ENCODE assay signal across 16 mouse cellular contexts in genomic region chr11:107365938-107366712, GRCm38 (mm10).
DNase-seq lines count a peak whose midpoint lies in the region; ATAC-seq lines count a peak whose summit lies in the region.
"Had no signal": no experiment of that assay in that cellular context is flagged by ENCODE, and none has a peak within 500 bp of the region (broad histone marks: within the 10 kb centered on the region; RNA-seq: fewer than 3 reads in every experiment).

No protein-coding gene starts in this region.

- no peaks in the 10 kb centered on the region for H3K9me3 ChIP-seq in heart, embryonic 14.5 days (ENCODE audit: control insufficient read depth, low read length)
- no peaks in the 10 kb centered on the region for H3K9me3 ChIP-seq in liver, embryonic 12.5 days (replicated peaks)
- no peaks in the 10 kb centered on the region for H3K9me3 ChIP-seq in intestine, embryonic 15.5 days
- H3K9me3 ChIP-seq: forebrain, embryonic 15.5 days; hindbrain, embryonic 13.5 days; limb, embryonic 15.5 days had no signal

- H3K4me3 ChIP-seq in heart, embryonic 14.5 days (ENCODE audit: control insufficient read depth in 1 of 2, insufficient read depth in 1 of 2, low read depth in 1 of 2, low read length in 2 of 2), result no peak overlapping the region
- no peak overlapping the region for H3K4me3 ChIP-seq in liver, embryonic 12.5 days
- H3K4me3 ChIP-seq in intestine, embryonic 15.5 days (replicated peaks), result no peak overlapping the region
- H3K4me3 ChIP-seq: erythroblast, embryonic 14.5 days; forebrain, embryonic 15.5 days; hindbrain, embryonic 13.5 days; limb, embryonic 15.5 days had no signal

- no peak overlapping the region for H3K27ac ChIP-seq in heart, embryonic 14.5 days (replicated peaks in 1 of 2; ENCODE audit: control insufficient read depth in 1 of 2, insufficient read depth in 1 of 2, low read depth in 2 of 2, low read length in 2 of 2)
- no peak overlapping the region for H3K27ac ChIP-seq in liver, embryonic 12.5 days
- no peak overlapping the region for H3K27ac ChIP-seq in intestine, embryonic 15.5 days
- H3K27ac ChIP-seq: forebrain, embryonic 15.5 days; hindbrain, embryonic 13.5 days; limb, embryonic 15.5 days had no signal

- 49% methylated on average over 13 of the region's 13 CpGs for whole genome bisulfite sequencing in heart, embryonic 14.5 days
- WGBS in liver, embryonic 12.5 days (ENCODE audit: insufficient replicate concordance), result 70% methylated on average over 13 of the region's 13 CpGs
- 56% methylated on average over 13 of the region's 13 CpGs for WGBS in intestine, embryonic 15.5 days

- ATAC-seq in heart, embryonic 14.5 days (ENCODE audit: insufficient number of reproducible peaks, insufficient read depth, low FRiP score, low read depth), result no peak
- ATAC-seq in liver, embryonic 12.5 days, result no peak
- ATAC-seq in intestine, embryonic 15.5 days, result no peak
- ATAC-seq: forebrain, embryonic 15.5 days had no signal

- H3K27me3 ChIP-seq in heart, embryonic 14.5 days (ENCODE audit: control insufficient read depth, insufficient read depth, low read length), result no peaks in the 10 kb centered on the region
- no peaks in the 10 kb centered on the region for H3K27me3 ChIP-seq in liver, embryonic 12.5 days (replicated peaks)
- H3K27me3 ChIP-seq in intestine, embryonic 15.5 days (replicated peaks), result no peaks in the 10 kb centered on the region
- H3K27me3 ChIP-seq: forebrain, embryonic 15.5 days; hindbrain, embryonic 13.5 days; limb, embryonic 15.5 days had no signal

- H3K4me1 ChIP-seq in heart, embryonic 14.5 days (ENCODE audit: control insufficient read depth in 2 of 2, insufficient read depth in 2 of 2, low read length in 2 of 2), result peaks cover 5 to 13% of the 10 kb centered on the region in 2 experiments; a peak in 3 of 4 replicates
- H3K4me1 ChIP-seq in liver, embryonic 12.5 days, result peaks cover 9% of the 10 kb centered on the region; the same call in 1 of the 2 replicates
- H3K4me1 ChIP-seq in intestine, embryonic 15.5 days (replicated peaks), result peaks cover 7% of the 10 kb centered on the region; the same call in 1 of the 2 replicates

- no peak overlapping the region for H3K9ac ChIP-seq in heart, embryonic 14.5 days (ENCODE audit: low read length)
- no peak overlapping the region for H3K9ac ChIP-seq in liver, embryonic 12.5 days
- no peak overlapping the region for H3K9ac ChIP-seq in intestine, embryonic 15.5 days
- H3K9ac ChIP-seq: forebrain, embryonic 15.5 days; hindbrain, embryonic 13.5 days; limb, embryonic 15.5 days had no signal

- H3K36me3 ChIP-seq in heart, embryonic 14.5 days (ENCODE audit: control insufficient read depth, insufficient read depth, low read length), result no peaks in the 10 kb centered on the region
- H3K36me3 ChIP-seq in liver, embryonic 12.5 days, result no peaks in the 10 kb centered on the region
- no peaks in the 10 kb centered on the region for H3K36me3 ChIP-seq in intestine, embryonic 15.5 days
- H3K36me3 ChIP-seq: forebrain, embryonic 15.5 days; hindbrain, embryonic 13.5 days; limb, embryonic 15.5 days had no signal

- H3K4me2 ChIP-seq in heart, embryonic 14.5 days (ENCODE audit: low read length), result 0 out of 2 replicates have a peak overlapping the region, but pooled peaks have one; percentile 4
- 0 out of 2 replicates have a peak overlapping the region, but pooled peaks have one; percentile 4 for H3K4me2 ChIP-seq in liver, embryonic 12.5 days
- peak overlapping the region; percentile 11; the same call in 1 of the 2 replicates for H3K4me2 ChIP-seq in intestine, embryonic 15.5 days (replicated peaks)
- H3K4me2 ChIP-seq: forebrain, embryonic 15.5 days; hindbrain, embryonic 13.5 days; limb, embryonic 15.5 days had no signal

- DNase-seq in heart, adult 8-10 months (ENCODE audit: low spot score), result no peak
- DNase-seq in liver, result no peak
- peak; percentile 92 for DNase-seq in ES-CJ7 (ENCODE audit: low read depth, low spot score)
- DNase-seq in cerebellum, adult 9-11 months, result no peak
- DNase-seq: adrenal gland, adult 8-10 months; cerebellum, adult 11 months; cerebellum, postnatal 25 days; kidney, adult 11 months; lung, adult 2 months had no signal
